Mouse (Mus musculus): ENCODE measurements at regions not wholly inside any gene's neighbourhood (a gene's known extent, or its start where the extent isn't known, plus 50 kb on each side); places are given as distances from the start of the nearest gene placed in this dataset.

GRCm38 (mm10) chr12:30767621-30768020 is 116.5 kb upstream of the Alkal2 start:
- no peak overlapping the region for H3K4me3 ChIP-seq
- intact Hi-C loops (cut with DNase I) = no loop called here
- no peak for DNase-seq
- H3K27ac ChIP-seq = no peak overlapping the region
- TF ChIP-seq CTCF (IDR thresholded peaks at IDR 0.05) = no peak

GRCm38 (mm10) chr12:30793371-30793770 is 90.8 kb upstream of the Alkal2 start:
- no peak for DNase-seq
- intact Hi-C loops (cut with DNase I) = no loop called here
- H3K27ac ChIP-seq = no peak overlapping the region
- no peak overlapping the region for H3K4me3 ChIP-seq
- no peak for TF ChIP-seq CTCF (IDR thresholded peaks at IDR 0.05)

DNA sequence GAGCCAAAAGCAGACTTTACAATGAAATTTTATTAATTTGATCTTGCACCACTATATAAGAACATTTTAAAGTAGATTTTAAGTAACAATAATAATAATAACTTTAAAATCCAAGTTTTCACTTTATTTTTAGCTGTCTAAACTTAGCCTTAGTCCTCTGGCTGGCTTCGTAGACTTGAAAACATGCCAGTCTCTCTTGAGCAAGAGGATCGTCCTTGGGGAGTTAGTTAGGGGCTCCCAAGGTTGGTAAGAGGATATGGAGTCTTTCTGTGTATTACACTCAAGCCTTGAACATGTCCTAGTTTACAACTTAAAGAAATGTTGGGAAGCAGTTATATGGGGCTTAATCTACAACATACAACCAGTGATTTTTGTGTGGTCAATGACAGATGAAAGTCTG is 68.0 kb upstream of the Alkal2 start:
- intact Hi-C loops (cut with DNase I) = no loop called here
- peak; percentile 17 for DNase-seq
- H3K27ac ChIP-seq = no peak overlapping the region
- no peak for TF ChIP-seq CTCF (IDR thresholded peaks at IDR 0.05)
- H3K4me3 ChIP-seq = no peak overlapping the region

GRCm38 (mm10) chr12:30831383-30831782 is 52.7 kb upstream of the Alkal2 start:
- Histone ChIP-seq H3K27ac (no peak overlapping the region), H3K4me3 (no peak overlapping the region)
- no peak for TF ChIP-seq CTCF (IDR thresholded peaks at IDR 0.05)
- DNase-seq = no peak
- intact Hi-C loops (cut with DNase I) = no loop called here
